Mouse (Mus musculus) neural tube, embryonic 13.5 days (tissue): ENCODE measurements around the gene Gm5617. TPM values are rescaled to one million over a fixed set of nuclear protein-coding genes. Genes with fewer than 3 reads are reported as not detected.
"Not testable (repeated sequence)": the region's sequence is repeated elsewhere in the genome, so short reads cannot be mapped to it uniquely, and the experiment has no call there.

Source experiments
- ATAC-seq: fragments of 200-750 bp; cut with Nextera tagmentation; 2 replicates; pipeline ENCODE4 v1.8.0; 2017; ENCODE audit warnings: low read depth, mild to moderate bottlenecking, moderate TSS enrichment, moderate library complexity
- H3K27ac ChIP-seq: fragments of 300-500 bp; sonication (generic); replicated peaks from 2 replicates; pipeline ENCODE4 v1.5.1; 2015; ENCODE audit warnings: moderate library complexity, mild to moderate bottlenecking, inconsistent platforms
- H3K27me3 ChIP-seq: fragments of 300-500 bp; sonication (generic); 2 replicates; pipeline ENCODE4 v1.6.1; 2015; ENCODE audit warnings: mild to moderate bottlenecking, inconsistent platforms
- H3K36me3 ChIP-seq: fragments of 300-500 bp; sonication (generic); 2 replicates; pipeline ENCODE4 v1.6.1; 2015; ENCODE audit warnings: mild to moderate bottlenecking, inconsistent platforms
- H3K4me1 ChIP-seq: fragments of 300-500 bp; sonication (generic); replicated peaks from 2 replicates; pipeline ENCODE4 v1.6.1; 2015; ENCODE audit warnings: inconsistent platforms
- H3K4me2 ChIP-seq: fragments of 300-500 bp; sonication (generic); 2 replicates; pipeline ENCODE4 v1.6.1; 2015; ENCODE audit warnings: inconsistent platforms, mild to moderate bottlenecking, moderate library complexity
- H3K4me3 ChIP-seq: fragments of 300-500 bp; sonication (generic); 2 replicates; pipeline ENCODE4 v1.5.1; 2015; ENCODE audit warnings: mild to moderate bottlenecking, inconsistent platforms
- H3K9ac ChIP-seq: fragments of 300-500 bp; sonication (generic); 2 replicates; pipeline ENCODE4 v1.6.1; 2015; ENCODE audit warnings: moderate library complexity, mild to moderate bottlenecking, inconsistent platforms
- H3K9me3 ChIP-seq: fragments of 300-500 bp; sonication (generic); 2 replicates; pipeline ENCODE4 v1.6.1; 2016; ENCODE audit warnings: inconsistent platforms
- WGBS: fragments of 180-500 bp; shearing (Covaris S2); methylation state at CpG from one replicate; pipeline ENCODE4 v1.1.7; 2015; 5-methylcytosine and 5-hydroxymethylcytosine counted together
- polyA plus RNA-seq: library from polyadenylated mRNA; unstranded; fragments of >200 nt; fragmentation: Nextera tagmentation; extraction: Ambion mirVana; gene quantifications from 2 replicates; pipeline ENCODE4 v1.2.1, GENCODE M21; 2015

Gm5617 gene
- polyA plus RNA-seq, 1 experiment from 2014 or later: 27.7 TPM

- H3K4me3 ChIP-seq: no peak overlapping the region
- H3K27ac ChIP-seq: no peak overlapping the region
- H3K9ac ChIP-seq: no peak overlapping the region
- WGBS: 93% methylated on average over 5 of the region's 5 CpGs
- H3K36me3 ChIP-seq: no peaks in the 10 kb centered on the region
- H3K4me2 ChIP-seq: no peak overlapping the region
- 0 out of 2 replicates have a peak, but pooled peaks cover under 1% of the 10 kb centered on the region for H3K4me1 ChIP-seq
- no peaks in the 10 kb centered on the region; the same call in 1 of the 2 replicates for H3K27me3 ChIP-seq
- no peak for ATAC-seq
- H3K9me3 ChIP-seq: no peaks in the 10 kb centered on the region
Measured at GRCm38 (mm10) chr9:48510134-48510533, 14.9 kb downstream of the Gm5617 start.

DNA sequence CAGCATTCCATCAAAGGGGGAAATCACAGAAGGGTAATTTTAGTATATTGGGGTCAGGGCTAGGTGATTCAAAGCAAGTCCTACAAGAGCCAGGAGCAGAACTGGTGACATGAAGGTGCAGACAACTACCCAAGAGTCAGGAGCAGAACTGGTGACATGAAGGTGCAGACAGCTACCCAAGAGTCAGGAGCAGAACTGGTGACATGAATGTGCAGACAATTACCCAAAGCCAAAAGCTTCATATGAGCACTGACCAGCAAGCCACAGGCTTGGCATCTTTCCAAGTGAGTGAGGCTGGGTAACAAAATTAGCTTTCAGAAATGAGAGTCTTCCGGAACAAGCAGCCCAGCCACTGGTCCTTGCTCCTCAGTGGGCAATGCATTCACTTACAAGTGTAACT is 20.1 kb downstream of the Gm5617 start:
- ATAC-seq: no peak
- Histone ChIP-seq H3K27me3 (no peaks in the 10 kb centered on the region; the same call in 1 of the 2 replicates), H3K9me3 (no peaks in the 10 kb centered on the region), H3K9ac (no peak overlapping the region), H3K4me2 (no peak overlapping the region), H3K4me1 (peaks cover 21% of the 10 kb centered on the region), H3K4me3 (no peak overlapping the region), H3K27ac (0 out of 2 replicates have a peak overlapping the region, but pooled peaks have one; percentile 89), H3K36me3 (no peaks in the 10 kb centered on the region)
- 62% methylated on average over 1 of the region's 1 CpGs for WGBS

DNA sequence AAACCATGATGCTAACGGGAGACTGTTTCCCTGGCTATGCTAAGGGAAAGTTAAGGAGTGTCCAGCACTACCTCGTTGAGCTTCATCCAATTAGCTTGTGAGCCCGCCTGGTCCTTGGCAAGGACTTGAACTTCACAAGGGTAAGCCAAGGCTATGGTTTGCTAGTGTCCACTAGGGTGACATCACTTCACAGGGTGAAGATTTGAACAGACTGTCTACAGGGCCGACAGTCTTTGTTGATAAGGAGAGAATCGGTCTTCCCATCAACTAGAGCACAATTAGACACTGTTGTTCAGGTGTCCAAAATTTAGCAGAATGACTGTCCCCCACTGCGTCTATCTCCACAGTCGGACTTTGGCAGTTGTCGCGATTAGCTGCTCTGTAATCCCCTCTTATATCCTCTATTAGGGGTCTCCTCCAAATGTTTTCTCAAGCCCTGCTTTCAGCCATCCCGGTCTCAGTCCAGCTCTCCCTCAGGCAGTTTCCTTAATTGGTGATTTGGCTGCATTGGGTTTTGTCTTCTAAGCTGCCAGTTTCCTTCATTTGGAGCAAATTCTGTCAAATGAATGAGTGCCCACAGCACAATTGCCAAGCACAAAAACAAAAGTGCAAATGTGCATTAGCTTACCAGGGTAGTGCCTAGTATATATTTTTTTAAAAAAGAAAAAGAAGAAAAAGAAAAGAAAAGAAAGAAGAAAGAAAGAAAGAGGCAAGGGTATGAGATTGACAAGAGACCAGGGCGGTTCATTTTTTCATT is 21.6 kb downstream of the Gm5617 start:
- peak; percentile 61; the same call in 1 of the 2 replicates for ATAC-seq
- 53% methylated on average over 11 of the region's 11 CpGs for WGBS
- Histone ChIP-seq H3K4me3 (0 out of 2 replicates have a peak overlapping the region, but pooled peaks have one; percentile 6), H3K27me3 (no peaks in the 10 kb centered on the region; the same call in 1 of the 2 replicates), H3K9me3 (no peaks in the 10 kb centered on the region), H3K27ac (peak overlapping the region; percentile 89), H3K4me1 (peaks cover 21% of the 10 kb centered on the region), H3K9ac (peak overlapping the region; percentile 10; the same call in 1 of the 2 replicates), H3K4me2 (peak overlapping the region; percentile 46), H3K36me3 (no peaks in the 10 kb centered on the region)

DNA sequence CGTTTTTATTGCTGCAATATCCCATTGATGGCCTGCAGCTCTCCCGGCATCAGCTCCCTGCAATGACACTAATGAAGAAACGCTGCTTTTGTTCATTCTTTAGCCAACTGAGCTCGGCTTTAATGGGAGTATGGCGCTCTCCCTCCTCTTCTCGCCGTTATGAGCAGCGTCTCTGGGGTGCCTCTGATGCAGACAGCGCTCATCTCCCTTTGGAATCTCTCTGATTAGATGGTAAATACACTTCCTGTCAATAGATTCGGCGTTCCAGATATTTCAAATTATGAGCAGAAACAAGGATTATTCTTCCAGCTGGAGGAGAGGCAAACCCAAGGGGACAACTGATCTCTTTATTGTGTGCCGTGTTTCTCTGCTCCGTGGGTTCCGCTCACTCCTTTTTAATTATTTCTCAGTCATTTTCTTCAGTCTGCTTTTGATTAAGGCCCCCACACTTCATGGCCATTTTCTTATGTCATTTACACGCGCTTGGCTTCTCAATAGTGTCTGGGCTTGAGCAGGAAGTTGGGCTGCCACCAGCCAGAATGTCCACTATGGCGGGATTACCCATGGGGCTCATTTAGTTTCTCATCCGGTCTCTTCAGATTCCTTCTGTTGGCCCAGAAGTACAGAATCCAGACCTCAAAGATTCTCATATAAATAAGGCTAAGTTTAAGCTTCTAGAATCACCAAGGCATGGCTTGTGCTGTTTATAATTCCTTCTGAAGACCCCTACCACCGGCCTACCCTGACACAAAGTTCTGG is 22.3 kb downstream of the Gm5617 start:
- Histone ChIP-seq H3K27ac (peak overlapping the region; percentile 89), H3K9ac (peak overlapping the region; percentile 10; the same call in 1 of the 2 replicates), H3K4me3 (peak overlapping the region; percentile 6), H3K4me1 (peaks cover 21% of the 10 kb centered on the region), H3K4me2 (peak overlapping the region; percentile 46), H3K36me3 (no peaks in the 10 kb centered on the region), H3K9me3 (no peaks in the 10 kb centered on the region), H3K27me3 (no peaks in the 10 kb centered on the region; the same call in 1 of the 2 replicates)
- WGBS: 25% methylated on average over 19 of the region's 19 CpGs
- ATAC-seq: peak; percentile 81; the same call in 1 of the 2 replicates

- H3K9ac ChIP-seq, ATAC-seq, H3K36me3 ChIP-seq, H3K4me2 ChIP-seq, H3K9me3 ChIP-seq, H3K4me3 ChIP-seq, H3K27ac ChIP-seq, H3K27me3 ChIP-seq: not testable (repeated sequence)
- 42% methylated on average over 4 of the region's 7 CpGs for WGBS
- peaks cover 18% of the 10 kb centered on the region for H3K4me1 ChIP-seq
Measured at GRCm38 (mm10) chr9:48520405-48520804, 25.2 kb downstream of the Gm5617 start.

- no peaks in the 10 kb centered on the region for H3K9me3 ChIP-seq
- no peaks in the 10 kb centered on the region for H3K27me3 ChIP-seq
- no peak overlapping the region for H3K27ac ChIP-seq
- no peak overlapping the region for H3K9ac ChIP-seq
- H3K4me1 ChIP-seq: no peaks in the 10 kb centered on the region
- no peak overlapping the region for H3K4me3 ChIP-seq
- no peak overlapping the region for H3K4me2 ChIP-seq
- no peak for ATAC-seq
- H3K36me3 ChIP-seq: no peaks in the 10 kb centered on the region
- WGBS: 16% methylated on average over 1 of the region's 1 CpGs
Measured at GRCm38 (mm10) chr9:48525566-48525965, 30.3 kb downstream of the Gm5617 start.

- Histone ChIP-seq H3K9me3 (no peaks in the 10 kb centered on the region), H3K4me3 (no peak overlapping the region), H3K36me3 (no peaks in the 10 kb centered on the region), H3K27me3 (no peaks in the 10 kb centered on the region), H3K27ac (no peak overlapping the region), H3K9ac (no peak overlapping the region), H3K4me1 (no peaks in the 10 kb centered on the region), H3K4me2 (no peak overlapping the region)
- 92% methylated on average over 4 of the region's 4 CpGs for WGBS
- ATAC-seq: no peak
Measured at GRCm38 (mm10) chr9:48526520-48526919, 31.3 kb downstream of the Gm5617 start.

DNA sequence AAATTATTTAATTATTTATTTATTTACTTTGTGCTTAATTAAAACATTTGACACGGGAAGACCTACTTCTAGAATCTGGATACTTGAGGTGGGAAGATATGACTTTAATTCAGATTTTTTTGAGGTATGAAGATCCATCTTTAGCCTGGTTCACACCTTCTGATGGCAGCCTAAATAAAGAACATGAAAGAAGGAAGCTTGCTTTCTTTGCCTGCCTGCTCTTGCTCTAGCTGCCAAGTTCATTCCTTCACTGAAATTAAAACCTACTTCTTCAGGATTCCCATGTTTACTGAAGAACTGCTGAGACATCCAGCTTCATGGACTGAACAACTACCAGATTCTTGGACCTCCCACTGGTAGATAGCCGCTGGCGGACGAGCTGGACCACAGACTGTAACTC is 36.1 kb downstream of the Gm5617 start:
- Histone ChIP-seq H3K9ac (no peak overlapping the region), H3K4me2 (no peak overlapping the region), H3K4me3 (no peak overlapping the region), H3K27ac (no peak overlapping the region), H3K9me3 (no peaks in the 10 kb centered on the region), H3K27me3 (no peaks in the 10 kb centered on the region), H3K36me3 (no peaks in the 10 kb centered on the region), H3K4me1 (no peaks in the 10 kb centered on the region)
- ATAC-seq: no peak
- WGBS: 91% methylated on average over 4 of the region's 4 CpGs

DNA sequence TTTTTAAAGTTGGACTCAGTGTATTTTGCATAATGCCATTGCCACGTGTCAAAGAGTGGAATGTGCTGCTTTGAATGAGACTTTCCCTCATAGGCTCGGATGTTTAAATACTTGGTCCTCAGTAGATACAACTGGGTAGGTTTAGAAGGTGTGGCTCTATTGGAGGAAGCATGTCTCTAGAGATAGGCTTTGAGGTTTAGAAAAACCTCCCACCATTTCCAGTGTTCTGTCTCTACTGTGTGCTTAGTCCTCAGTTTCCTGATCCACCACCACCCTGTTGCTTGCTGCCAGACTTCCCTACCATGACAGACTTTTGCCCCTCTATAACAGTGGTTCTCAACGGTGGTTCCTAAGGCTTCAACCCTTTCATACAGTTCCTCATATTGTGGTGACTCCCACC is 37.0 kb downstream of the Gm5617 start:
- H3K9me3 ChIP-seq: no peaks in the 10 kb centered on the region
- no peak overlapping the region for H3K27ac ChIP-seq
- no peaks in the 10 kb centered on the region for H3K4me1 ChIP-seq
- 73% methylated on average over 3 of the region's 3 CpGs for WGBS
- ATAC-seq: no peak
- no peak overlapping the region for H3K4me3 ChIP-seq
- no peaks in the 10 kb centered on the region for H3K36me3 ChIP-seq
- H3K9ac ChIP-seq: no peak overlapping the region
- H3K4me2 ChIP-seq: no peak overlapping the region
- no peaks in the 10 kb centered on the region for H3K27me3 ChIP-seq

DNA sequence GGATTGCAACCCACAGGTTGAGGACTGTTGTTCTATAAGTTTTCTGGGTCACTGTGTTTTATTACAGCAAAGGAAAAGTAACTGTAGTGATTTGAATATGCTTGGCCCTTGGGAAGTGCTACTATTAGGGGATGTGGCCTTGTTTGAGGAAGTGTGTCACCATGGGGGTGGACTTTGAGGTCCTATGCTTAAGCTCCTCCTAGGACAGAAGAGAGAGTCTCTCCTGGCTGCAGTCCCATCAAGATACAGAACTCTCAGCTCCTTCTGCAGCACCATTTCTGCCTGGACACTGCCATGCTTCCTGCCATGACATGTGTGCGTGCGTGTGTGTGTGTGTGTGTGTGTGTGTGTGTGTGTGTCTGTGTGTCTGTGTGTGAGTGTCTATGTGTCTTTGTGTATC is 37.5 kb downstream of the Gm5617 start:
- no peak overlapping the region for H3K9ac ChIP-seq
- no peaks in the 10 kb centered on the region for H3K27me3 ChIP-seq
- no peaks in the 10 kb centered on the region for H3K4me1 ChIP-seq
- WGBS: 100% methylated on average over 2 of the region's 2 CpGs
- H3K9me3 ChIP-seq: no peaks in the 10 kb centered on the region
- no peaks in the 10 kb centered on the region for H3K36me3 ChIP-seq
- H3K4me3 ChIP-seq: no peak overlapping the region
- no peak for ATAC-seq
- H3K27ac ChIP-seq: no peak overlapping the region
- no peak overlapping the region for H3K4me2 ChIP-seq

- no peak overlapping the region for H3K27ac ChIP-seq
- no peak overlapping the region for H3K4me2 ChIP-seq
- peaks cover 13% of the 10 kb centered on the region for H3K4me1 ChIP-seq
- no peak overlapping the region for H3K4me3 ChIP-seq
- H3K27me3 ChIP-seq: no peaks in the 10 kb centered on the region; the same call in 1 of the 2 replicates
- no peak overlapping the region for H3K9ac ChIP-seq
- no peaks in the 10 kb centered on the region for H3K9me3 ChIP-seq
- 87% methylated on average over 1 of the region's 1 CpGs for WGBS
- no peak for ATAC-seq
- H3K36me3 ChIP-seq: no peaks in the 10 kb centered on the region
Measured at GRCm38 (mm10) chr9:48536414-48536813, 41.2 kb downstream of the Gm5617 start.

DNA sequence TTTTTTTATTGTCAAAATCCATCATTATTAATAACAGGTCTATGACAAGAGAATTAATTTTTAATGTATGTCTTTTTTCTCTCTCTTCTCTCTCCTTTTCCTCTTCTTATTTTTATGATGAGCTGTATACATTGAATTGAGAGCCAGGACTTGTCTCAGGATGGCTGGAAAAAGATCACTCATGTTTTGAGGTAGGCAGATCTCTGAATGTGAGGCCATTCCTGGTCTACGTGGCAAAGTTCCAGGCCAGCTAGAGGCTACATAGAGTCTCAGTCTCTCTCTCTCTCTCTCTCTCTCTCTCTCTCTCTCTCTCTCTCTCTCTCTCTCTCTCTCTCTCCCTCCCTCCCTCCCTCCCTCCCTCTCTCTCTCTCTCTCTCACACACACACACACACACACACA is 42.4 kb downstream of the Gm5617 start:
- H3K27me3 ChIP-seq, H3K9ac ChIP-seq, H3K36me3 ChIP-seq, H3K4me3 ChIP-seq, ATAC-seq, H3K9me3 ChIP-seq, H3K27ac ChIP-seq: not testable (repeated sequence)
- Histone ChIP-seq H3K4me1 (peaks cover 13% of the 10 kb centered on the region), H3K4me2 (peak overlapping the region; percentile 53; the same call in 1 of the 2 replicates)
- 23% methylated on average over 1 of the region's 1 CpGs for WGBS
